Mouse (Mus musculus) myocyte (in vitro differentiated cells): ENCODE results near the gene Ddx25. TPM values are rescaled to one million over a fixed set of nuclear protein-coding genes. Genes with fewer than 3 reads are reported as not detected.

Experiments
- H3K27me3 ChIP-seq: one replicate; pipeline ENCODE4 v1.6.1; 2011; ENCODE audit not compliant: control insufficient read depth, insufficient read depth, insufficient read length
- H3K36me3 ChIP-seq: one replicate; pipeline ENCODE4 v1.6.1; 2011; ENCODE audit not compliant: control insufficient read depth, insufficient read depth
- H3K4me2 ChIP-seq: one replicate; pipeline ENCODE4 v1.6.1; 2011; ENCODE audit warnings: low read depth, control low read depth
- H3K4me3 ChIP-seq: one replicate; pipeline ENCODE4 v1.5.1; 2011; ENCODE audit warnings: mild to moderate bottlenecking, control low read depth, moderate library complexity
- H3K79me2 ChIP-seq: one replicate; pipeline ENCODE4 v1.6.1; 2011; ENCODE audit not compliant: control insufficient read depth, insufficient read depth
- H3ac ChIP-seq: one replicate; pipeline ENCODE4 v1.6.1; 2011; ENCODE audit not compliant: control insufficient read depth, insufficient read length
- CEBPB ChIP-seq: IDR thresholded peaks from 2 replicates; pipeline ENCODE4 v1.6.1; 2011; ENCODE audit warnings: mild to moderate bottlenecking, moderate library complexity; ENCODE audit not compliant: poor library complexity, insufficient read depth, severe bottlenecking
- E2F4 ChIP-seq: IDR thresholded peaks from one replicate; pipeline ENCODE4 v1.6.1; 2011; ENCODE audit warnings: mild to moderate bottlenecking, control low read depth, moderate library complexity; ENCODE audit not compliant: insufficient read depth
- MAX ChIP-seq: IDR thresholded peaks from one replicate; pipeline ENCODE4 v1.6.1; 2011; ENCODE audit warnings: low read depth, mild to moderate bottlenecking, control low read depth
- MYOD1 ChIP-seq, 3 experiments: IDR thresholded peaks; one replicate each; pipeline ENCODE4 v1.6.1; 2011; ENCODE audit warnings: control low read depth in 2 of 3, low read depth in 2 of 3, mild to moderate bottlenecking in 2 of 3, moderate library complexity in 1 of 3; ENCODE audit not compliant: insufficient read length in 2 of 3, control insufficient read depth in 1 of 3
- MYOG ChIP-seq, 3 experiments: IDR thresholded peaks; one replicate each; pipeline ENCODE4 v1.6.1; 2011; ENCODE audit warnings: control low read depth in 2 of 3, low read depth in 2 of 3, mild to moderate bottlenecking in 2 of 3; ENCODE audit not compliant: insufficient read length in 2 of 3, control insufficient read depth in 1 of 3, insufficient read depth in 1 of 3
- POLR2A ChIP-seq: IDR thresholded peaks from one replicate; pipeline ENCODE4 v1.6.1; 2011; ENCODE audit warnings: low read depth, mild to moderate bottlenecking, control low read depth, moderate library complexity; ENCODE audit not compliant: insufficient read length
- POLR2AphosphoS2 ChIP-seq: IDR thresholded peaks from one replicate; pipeline ENCODE4 v1.6.1; 2011; ENCODE audit warnings: low read depth, control low read depth; ENCODE audit not compliant: insufficient read length
- REST ChIP-seq: IDR thresholded peaks from one replicate; pipeline ENCODE4 v1.6.1; 2011; ENCODE audit warnings: mild to moderate bottlenecking, control low read depth, moderate library complexity; ENCODE audit not compliant: insufficient read depth, insufficient read length
- SRF ChIP-seq: IDR thresholded peaks from one replicate; pipeline ENCODE4 v1.6.1; 2011; ENCODE audit warnings: low read depth; ENCODE audit not compliant: control insufficient read depth, insufficient read length
- TCF12 ChIP-seq: IDR thresholded peaks from one replicate; pipeline ENCODE4 v1.6.1; 2011; ENCODE audit warnings: mild to moderate bottlenecking, control low read depth; ENCODE audit not compliant: poor library complexity, insufficient read depth, severe bottlenecking
- TCF3 ChIP-seq: IDR thresholded peaks from one replicate; pipeline ENCODE4 v1.6.1; 2011; ENCODE audit warnings: low read depth, control low read depth; ENCODE audit not compliant: insufficient read length
- USF1 ChIP-seq: IDR thresholded peaks from one replicate; pipeline ENCODE4 v1.6.1; 2011; ENCODE audit warnings: low read depth, mild to moderate bottlenecking, control low read depth, moderate library complexity
- polyA plus RNA-seq: library from polyadenylated mRNA; unstranded; fragments of >200 nt; fragmentation: generic; extraction: Trizol; gene quantifications from one replicate; pipeline ENCODE4 v1.2.1, GENCODE M21; 2012; ENCODE audit warnings: missing spikeins

The Ddx25 gene
- polyA plus RNA-seq, 1 experiment = not detected

GRCm38 (mm10) chr9:35574416-35574815, 16.1 kb upstream of the Ddx25 start:
- TF ChIP-seq REST (no peak), POLR2AphosphoS2 (no peak), E2F4 (no peak), TCF3 (no peak)
- peaks cover 4% of the 10 kb centered on the region for H3K79me2 ChIP-seq
- no peak overlapping the region for H3K4me3 ChIP-seq
- H3ac ChIP-seq = no peak overlapping the region
- H3K4me2 ChIP-seq = no peak overlapping the region
- no peaks in the 10 kb centered on the region for H3K27me3 ChIP-seq
- H3K36me3 ChIP-seq = no peaks in the 10 kb centered on the region

GRCm38 (mm10) chr9:35570663-35571062, 12.3 kb upstream of the Ddx25 start:
- Histone ChIP-seq H3K4me2 (peak overlapping the region; percentile 84), H3K4me3 (peak overlapping the region; percentile 88), H3K27me3 (no peaks in the 10 kb centered on the region), H3ac (no peak overlapping the region), H3K79me2 (peaks cover 35% of the 10 kb centered on the region), H3K36me3 (peaks cover 22% of the 10 kb centered on the region)
- TF ChIP-seq MAX = no peak
- peak; percentile 53; the same call in 1 of the 2 replicates for TF ChIP-seq CEBPB

- Histone ChIP-seq H3K4me2 (peak within 1 kb of the TSS; percentile 84), H3K36me3 (peaks cover 30% of the 10 kb centered on the region), H3K4me3 (peak within 1 kb of the TSS; percentile 88), H3K79me2 (peaks cover 43% of the 10 kb centered on the region), H3ac (peak within 1 kb of the TSS; percentile 59), H3K27me3 (no peaks in the 10 kb centered on the region)
- TF ChIP-seq POLR2A (peak; percentile 88), POLR2AphosphoS2 (peak; percentile 96), MYOD1 (IDR thresholded peaks at IDR 0.05; ENCODE audit: control insufficient read depth in 1 of 3, insufficient read length in 2 of 3, low read depth in 2 of 3) (peak in 1 of 3 experiments; percentile 29), SRF (peak; percentile 61), MAX (no peak), MYOG (IDR thresholded peaks at IDR 0.05; ENCODE audit: control insufficient read depth in 1 of 3, insufficient read depth in 1 of 3, insufficient read length in 2 of 3, low read depth in 2 of 3) (peak in 1 of 3 experiments; percentile 22), TCF3 (no peak), USF1 (no peak), E2F4 (peak; percentile 12), TCF12 (no peak), CEBPB (0 out of 2 replicates have a peak, but pooled peaks have one; percentile 20), REST (peak; percentile 32)
Measured at GRCm38 (mm10) chr9:35569571-35570534, 11.5 kb upstream of the Ddx25 start, which contains the start of the genes Pate2 and Hyls1. Pate2 (plus strand) TSS chr9:35570284. Hyls1 (minus strand) TSS chr9:35570398.

GRCm38 (mm10) chr9:35567995-35568394, 9.7 kb upstream of the Ddx25 start:
- peaks cover 47% of the 10 kb centered on the region for H3K36me3 ChIP-seq

More at GRCm38 (mm10) chr9:35567995-35568394, 9.7 kb upstream of the Ddx25 start:
- Histone ChIP-seq H3K79me2 (peaks cover 62% of the 10 kb centered on the region), H3ac (no peak overlapping the region), H3K27me3 (no peaks in the 10 kb centered on the region), H3K4me2 (peak overlapping the region; percentile 80), H3K4me3 (no peak overlapping the region)
- TF ChIP-seq MAX (no peak), REST (no peak), POLR2AphosphoS2 (no peak), TCF12 (no peak), CEBPB (no peak), SRF (no peak), MYOD1 (IDR thresholded peaks at IDR 0.05; ENCODE audit: control insufficient read depth in 1 of 3, insufficient read length in 2 of 3, low read depth in 2 of 3) (no peak), USF1 (no peak), POLR2A (no peak), MYOG (IDR thresholded peaks at IDR 0.05; ENCODE audit: control insufficient read depth in 1 of 3, insufficient read depth in 1 of 3, insufficient read length in 2 of 3, low read depth in 2 of 3) (no peak), E2F4 (no peak), TCF3 (no peak)
